Mouse (Mus musculus): ENCODE measurements at regions not wholly inside any gene's neighbourhood (a gene's known extent, or its start where the extent isn't known, plus 50 kb on each side); places are given as distances from the start of the nearest gene placed in this dataset.
A peak's percentile ranks its signal among the peaks of the same experiment; 100 is the strongest.
"Not testable (repeated sequence)": the region's sequence is repeated elsewhere in the genome, so short reads cannot be mapped to it uniquely, and the experiment has no call there.

DNA sequence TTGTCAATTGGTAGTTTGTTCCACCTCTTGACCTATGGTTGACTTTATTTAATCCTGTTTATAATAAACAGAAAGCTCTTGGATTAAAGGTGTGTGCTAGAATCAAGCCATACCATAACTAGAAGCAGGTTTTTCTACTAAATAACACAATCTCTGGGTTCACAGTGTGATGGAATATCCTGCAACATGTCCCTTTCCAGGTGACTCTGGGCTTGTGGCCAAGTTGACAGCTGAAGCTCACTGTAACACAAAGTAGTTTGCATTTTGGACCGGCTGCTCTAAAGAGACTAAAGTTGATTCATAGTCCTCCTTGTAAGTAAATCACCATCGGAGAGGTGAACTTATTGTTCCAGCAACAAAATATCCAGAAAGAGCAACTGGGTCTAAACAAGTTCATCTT lies 149.3 kb upstream of the Kctd3 start:
- DNase-seq = no peak

DNA sequence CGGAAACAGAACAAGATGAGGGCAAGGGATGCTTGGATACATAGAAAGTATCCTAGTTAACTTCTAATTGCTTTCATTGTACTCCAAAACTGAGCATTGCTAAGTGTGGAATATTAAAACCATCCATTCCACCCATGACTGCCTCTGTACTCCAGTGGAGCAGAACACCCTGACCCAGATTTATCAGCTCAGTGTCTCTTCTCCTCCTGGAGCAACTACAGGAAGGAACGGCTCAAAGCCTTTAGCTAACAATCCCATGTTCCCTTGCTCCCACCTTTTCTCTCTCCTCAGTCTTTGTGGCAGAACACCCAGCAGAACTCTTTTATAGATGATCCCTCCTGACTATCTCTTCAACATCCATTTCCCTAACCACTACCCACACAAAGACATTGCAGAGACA lies 146.7 kb upstream of the Kctd3 start:
- no peak for DNase-seq

DNA sequence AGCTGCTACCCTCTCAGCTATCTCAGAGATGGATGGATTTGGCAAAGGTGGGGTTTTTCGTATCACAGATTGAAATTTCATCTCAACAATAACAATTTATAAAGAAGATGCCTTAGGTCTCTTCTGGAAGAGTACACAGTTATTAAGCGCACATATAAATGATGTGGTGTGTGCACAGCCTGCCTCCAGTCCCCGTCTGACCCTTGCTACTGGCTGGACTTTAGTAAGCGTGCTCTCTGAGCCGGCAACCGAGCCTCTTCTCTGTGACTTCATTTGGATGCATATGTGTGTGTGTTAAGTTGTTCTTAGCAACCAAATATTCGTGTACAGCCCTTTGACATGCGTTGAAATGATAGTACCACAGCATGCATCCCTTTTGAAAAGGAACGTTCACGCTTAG lies 145.5 kb upstream of the Kctd3 start:
- no peak for DNase-seq

DNA sequence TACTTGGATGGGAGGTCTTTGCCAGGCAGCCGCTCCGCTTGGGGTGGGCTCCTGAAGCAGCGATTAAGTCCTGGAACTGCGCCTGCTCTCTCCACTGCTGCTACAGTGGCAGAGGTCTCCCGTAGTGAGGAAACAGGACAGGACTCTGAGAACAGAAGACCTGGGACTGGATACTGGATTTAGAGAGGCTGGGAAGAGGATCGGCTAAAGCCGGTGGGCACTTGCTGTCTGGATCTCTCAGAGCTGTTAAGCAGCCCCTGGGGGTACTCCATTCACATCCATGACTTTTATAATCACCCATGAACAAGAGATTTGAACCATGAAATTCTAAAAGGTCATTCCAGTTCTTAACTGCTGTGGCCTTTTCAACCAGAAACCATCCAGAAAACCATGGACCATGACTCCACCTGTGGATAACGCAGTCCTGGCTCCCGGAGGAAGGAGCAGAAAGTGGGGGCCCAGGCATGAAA lies 135.4 kb upstream of the Kctd3 start:
- DNase-seq = no peak

DNA sequence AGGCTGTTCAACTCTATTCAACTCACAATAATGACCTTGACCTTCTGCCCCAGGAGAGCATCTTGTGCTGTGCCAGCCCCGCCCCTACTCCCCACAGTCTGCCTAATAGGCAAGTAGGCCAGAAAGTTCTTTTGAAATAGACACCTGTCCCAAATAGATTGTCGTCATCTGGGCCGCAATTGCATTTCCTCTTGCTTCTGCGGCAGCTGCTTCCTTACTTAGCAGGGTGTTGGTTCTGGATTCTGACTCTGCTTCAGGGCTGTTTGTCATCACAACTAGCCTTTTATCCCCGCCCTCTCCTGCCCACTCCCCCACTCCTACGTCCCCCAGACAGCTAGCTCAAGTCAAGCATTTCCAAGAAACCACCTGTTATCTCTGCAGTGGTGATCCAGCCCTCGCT lies 134.9 kb upstream of the Kctd3 start:
- no peak for DNase-seq

DNA sequence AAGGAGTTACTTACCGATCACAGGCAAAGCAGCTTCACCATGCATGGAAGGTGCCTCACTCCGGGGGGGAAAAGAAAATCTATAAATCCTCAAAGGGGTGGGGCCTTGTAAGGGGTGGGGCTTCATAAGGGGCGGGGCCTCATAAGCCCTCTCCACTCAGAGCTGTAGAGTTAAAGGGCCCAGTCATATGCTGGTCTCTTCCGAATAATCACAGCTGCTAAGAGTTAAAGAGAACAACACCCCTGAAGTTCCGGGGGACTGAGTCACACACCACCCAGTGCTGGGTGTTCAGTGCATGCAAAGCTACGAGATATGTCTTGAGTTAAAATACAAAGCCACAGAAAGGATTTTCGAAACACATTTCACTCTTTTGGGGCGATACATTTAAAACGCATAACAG lies 134.1 kb upstream of the Kctd3 start:
- no peak for DNase-seq

DNA sequence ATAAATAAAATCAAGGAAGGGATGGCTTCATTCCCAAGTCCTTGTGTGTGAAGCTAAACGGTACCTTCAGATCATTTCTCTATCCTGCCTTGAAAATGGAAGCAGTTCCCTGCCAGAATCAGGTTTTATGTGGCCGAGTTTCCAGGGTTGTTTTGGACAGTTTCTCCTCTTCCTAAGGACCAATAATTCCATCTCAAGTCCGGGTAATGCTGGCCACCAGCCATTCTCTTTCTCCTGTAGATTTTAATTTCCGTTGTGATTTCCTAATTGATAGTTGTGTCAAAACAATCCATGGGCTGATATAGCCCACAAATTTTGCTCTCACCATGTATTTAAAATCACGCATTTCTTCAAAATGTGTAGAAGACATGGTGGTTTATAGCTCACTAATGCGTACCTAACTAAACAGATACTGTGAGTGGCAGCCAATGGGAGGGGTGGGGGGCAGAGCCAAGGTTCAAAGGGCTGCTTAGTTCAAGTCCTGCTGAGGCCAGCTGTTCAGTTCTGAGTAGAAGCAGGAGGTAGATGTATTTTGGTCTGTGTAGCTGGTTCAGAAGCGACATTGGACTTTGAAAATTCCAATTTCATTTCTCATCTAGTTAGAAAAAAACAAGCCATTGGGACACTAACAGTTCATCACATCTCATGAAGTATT lies 129.2 kb upstream of the Kctd3 start:
- DNase-seq = peak; percentile 11

DNA sequence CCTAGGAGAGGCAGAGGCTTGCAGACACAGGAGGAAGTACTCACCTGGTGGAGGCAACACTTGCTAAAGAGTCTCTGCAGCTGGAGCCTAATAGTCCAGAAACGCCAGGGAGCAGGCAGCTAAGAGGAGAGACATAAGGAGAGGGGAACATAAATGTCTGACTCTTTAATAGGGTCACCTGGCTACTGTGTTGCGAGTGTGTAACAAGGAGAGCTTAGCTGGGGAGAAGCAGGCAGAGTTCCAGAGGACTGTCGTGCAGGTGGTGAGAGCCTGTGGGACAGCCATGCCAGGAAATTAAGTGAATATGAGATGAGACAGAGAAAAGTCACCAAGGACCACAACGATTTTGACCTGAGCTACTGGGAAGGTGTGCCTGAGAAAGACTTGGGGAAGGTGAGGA lies 128.2 kb upstream of the Kctd3 start:
- DNase-seq = no peak

DNA sequence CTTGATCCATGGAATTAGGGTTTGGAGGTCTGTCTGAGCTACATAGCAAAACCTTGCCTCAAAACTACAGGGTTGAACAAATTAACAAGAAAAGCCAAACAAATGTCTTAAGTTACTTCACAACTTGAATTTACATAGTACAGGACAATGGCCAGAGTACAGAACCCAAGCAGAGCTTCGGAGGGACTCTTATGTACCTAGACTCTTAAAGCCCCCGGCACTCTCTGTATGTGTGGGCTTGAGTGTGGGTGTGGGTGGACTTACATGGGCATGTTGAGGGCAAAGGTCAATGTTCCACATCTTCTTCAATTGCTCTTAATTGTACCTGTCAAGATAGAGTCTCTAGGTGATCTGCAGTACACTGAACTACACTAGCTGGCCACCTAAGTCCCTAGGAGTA lies 121.1 kb upstream of the Kctd3 start:
- DNase-seq = no peak

DNA sequence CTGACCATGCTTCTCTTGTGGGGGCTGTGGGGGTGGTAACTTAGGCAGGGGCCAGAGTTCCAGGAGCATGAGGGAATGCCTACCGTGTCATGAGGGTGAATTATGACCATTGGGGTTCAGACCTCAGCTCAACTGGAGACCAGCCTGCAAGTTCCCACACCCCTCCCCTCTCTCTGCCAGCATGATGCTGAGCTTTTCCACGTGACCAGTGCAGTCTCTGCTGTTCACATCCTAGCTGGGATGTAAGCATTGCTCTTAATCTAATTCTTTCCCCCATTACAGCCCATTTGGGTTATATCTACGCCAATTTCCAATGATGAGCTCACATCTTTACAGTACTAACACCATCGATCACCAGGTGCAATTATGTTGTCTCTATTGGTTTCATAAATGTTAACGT lies 120.6 kb upstream of the Kctd3 start:
- DNase-seq = not testable (repeated sequence)

DNA sequence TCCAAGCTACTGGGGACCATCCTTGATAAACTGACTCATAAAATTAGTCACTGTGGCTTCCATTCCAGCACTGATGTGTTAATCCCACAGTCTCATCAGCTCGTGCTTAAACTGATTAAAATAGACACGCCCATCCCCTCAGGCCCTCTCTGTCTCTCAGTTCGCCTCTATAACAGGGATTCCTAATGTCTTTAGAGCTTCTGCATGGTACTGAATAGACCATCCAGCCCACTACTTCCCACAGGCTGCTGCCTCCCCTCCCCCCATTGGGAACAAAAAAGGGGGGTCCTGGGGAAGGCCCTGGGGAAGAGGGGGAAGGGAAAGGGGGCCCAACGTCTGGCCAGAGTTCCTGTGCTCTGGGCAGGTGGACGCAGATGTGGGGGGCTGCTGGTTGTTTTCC lies 119.7 kb upstream of the Kctd3 start:
- DNase-seq = no peak

DNA sequence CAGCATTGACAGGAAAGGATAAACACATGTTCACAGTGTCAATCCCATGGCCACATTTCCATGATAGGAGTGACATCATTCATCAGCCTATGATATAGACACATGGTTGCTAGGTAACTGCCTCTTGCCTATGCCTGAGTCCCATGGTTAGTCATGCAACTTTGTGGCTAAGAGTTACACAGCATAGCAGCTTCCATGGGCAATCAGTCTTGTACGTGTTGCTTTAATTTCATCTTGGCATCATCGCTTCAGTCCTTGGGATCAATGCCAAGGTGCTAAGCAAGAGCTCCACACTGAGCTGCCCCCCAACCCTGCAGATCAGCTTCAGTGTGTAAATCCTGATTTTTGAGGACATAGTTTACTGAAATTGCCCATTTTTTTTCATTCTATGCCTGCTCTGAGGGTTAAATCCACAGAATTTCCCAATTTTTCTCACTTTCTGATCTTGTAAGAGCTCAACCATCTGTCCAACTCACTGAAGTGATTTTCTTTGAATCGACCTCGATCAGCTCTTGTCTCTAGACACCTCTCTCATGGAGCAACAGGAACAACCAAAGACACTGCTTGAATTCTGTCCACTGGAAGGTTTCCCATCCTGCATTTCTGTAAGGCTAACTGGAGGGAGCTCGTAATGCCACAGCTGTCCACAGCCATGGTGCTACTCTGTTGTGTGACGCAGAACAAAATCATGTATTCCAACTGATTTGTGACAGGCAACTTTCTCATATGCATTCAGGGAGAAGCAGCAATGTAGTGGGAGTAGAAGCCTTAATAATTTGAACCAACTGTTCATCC lies 112.5 kb upstream of the Kctd3 start:
- DNase-seq = no peak

DNA sequence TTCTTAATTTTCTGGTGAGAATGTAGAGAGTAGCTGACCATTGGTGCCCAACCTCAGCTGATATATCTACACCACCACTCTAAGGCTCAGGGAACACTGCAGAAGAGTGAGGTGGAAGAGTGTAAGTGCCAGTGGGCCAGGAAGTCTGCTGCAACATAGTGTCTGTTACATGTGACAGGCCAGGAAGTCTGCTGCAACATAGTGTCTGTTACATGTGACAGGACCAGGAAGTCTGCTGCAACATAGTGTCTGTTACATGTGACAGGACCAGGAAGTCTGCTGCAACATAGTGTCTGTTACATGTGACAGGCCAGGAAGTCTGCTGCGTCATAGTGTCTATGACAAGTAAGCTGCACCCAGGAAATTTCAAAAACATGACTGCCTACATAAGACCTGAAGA lies 111.4 kb upstream of the Kctd3 start:
- DNase-seq = peak; percentile 35

DNA sequence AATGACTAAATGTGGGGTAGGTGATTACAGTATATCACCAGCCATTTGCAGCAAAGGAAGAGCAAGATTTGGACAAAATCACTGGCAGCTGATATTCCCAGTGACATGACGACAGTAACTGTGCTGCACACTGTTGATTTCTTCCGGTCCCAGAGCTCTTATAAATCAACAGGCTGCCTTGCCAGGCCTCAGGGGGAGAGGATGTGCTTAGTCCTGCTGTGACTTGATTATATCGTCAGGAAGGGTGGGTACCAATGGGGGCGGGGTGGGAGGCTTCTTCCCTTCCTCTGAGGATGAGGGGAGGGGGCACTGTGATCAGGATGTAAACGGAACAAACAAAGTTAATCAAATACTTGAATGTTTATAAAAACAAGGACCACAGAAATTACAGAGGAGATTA lies 110.9 kb upstream of the Kctd3 start:
- peak; percentile 68 for DNase-seq

DNA sequence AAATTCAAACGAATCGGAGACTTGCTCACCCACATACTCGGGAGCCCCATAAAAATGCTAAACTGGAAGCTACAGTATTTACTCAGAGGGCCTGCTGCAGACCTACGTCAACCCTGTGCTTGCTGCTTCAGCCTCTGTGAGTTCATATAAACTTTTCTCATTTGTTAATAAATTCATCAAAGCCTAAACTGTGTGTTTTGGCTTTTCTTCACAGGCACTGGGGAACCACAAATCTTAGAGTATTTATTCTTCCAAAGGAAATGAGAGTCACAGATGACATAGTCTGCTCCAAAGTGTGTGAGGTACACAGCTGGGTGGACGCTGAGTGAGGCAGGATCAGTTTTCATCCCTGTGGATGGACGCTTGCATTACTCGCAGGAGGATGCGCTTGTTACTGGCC lies 108.3 kb upstream of the Kctd3 start:
- no peak for DNase-seq

DNA sequence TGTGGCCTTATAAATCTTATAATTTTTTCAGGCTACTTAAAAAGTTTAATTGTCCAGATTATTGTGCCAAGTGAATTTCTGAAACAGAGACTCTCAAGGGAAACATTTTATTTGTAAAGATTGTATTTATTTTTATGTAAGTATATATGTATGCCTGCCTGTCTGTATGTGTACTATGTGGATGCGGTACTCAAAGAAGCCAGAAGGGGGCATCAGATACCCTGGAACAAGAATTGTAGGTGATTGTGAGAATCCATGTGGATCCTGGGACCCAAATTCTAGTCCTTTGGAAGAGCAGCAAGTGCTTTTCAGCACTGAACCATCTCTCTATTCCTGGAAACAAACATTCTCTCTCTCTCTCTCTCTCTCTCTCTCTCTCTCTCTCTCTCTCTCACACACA lies 107.6 kb upstream of the Kctd3 start:
- DNase-seq = no peak

DNA sequence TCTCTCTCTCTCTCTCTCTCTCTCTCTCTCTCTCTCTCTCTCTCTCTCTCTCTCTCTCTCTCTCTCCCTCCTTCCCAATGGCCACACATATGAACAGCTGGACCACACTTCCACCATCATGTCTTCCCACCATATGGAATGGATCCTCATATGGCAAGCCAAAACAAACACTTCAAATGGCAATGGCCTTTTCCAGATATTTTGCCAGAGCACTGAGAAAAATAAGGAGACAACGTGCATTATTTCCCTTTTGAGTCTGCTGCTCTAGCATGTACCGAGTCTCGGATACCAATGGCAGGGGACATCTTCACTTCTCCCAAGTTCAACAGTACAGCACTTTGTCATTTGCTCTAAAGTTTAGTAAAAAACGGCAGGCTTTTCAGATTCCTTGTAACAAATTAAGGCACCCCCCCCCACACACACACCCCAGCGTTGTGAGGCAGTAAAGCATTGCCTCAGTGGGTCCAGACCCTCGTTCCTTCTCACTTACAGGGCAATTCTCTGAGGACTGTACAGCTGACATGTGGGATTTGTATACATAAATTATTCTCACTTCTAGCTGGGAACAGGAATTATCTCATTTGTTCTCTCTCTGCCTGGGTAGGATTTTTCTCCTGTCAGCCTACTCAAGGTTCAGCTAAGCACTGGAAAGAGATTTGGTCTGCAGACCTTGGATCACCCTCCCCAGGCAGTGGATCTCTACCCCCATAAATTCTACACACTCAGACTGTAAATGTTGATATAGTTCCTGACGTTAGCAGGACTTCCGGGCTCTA lies 100.8 kb upstream of the Kctd3 start:
- no peak for DNase-seq

DNA sequence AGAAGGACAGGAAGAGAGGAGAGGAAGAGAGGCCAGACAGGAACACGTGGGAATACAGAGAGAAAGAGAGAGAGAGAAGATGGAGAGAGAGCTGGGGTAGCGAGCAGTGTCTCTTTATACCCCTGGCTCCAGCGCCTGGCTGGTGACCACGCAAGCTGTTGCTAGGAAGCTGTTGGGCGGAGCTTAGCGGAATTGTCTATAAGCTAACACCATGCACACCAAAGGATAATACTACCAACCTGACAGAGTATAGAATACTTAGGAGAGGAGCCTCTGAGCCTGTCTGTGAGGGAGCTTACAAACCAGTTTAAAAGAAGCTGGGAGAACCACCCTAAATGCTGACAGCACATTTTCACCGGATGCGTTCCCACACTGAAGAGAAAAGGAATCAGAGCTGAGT lies 100.2 kb upstream of the Kctd3 start:
- no peak for DNase-seq

DNA sequence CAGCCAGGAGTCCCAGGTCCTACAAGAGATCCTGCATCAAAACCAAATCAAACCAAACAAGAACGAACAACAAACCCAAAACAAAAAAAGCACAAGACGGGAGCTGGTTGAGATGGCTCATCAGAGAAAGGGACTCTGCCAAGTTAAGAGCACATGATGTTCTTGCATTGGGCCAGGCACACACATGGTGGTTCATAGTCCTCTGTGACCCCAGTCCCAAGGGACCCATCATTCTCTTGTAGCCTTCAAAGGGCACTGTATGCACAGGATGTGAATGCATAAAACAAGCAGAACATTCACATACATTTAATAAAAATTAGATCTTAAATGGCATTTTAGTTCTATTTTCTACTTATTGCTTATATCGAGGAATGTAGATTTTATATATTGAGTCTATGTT lies 99.5 kb upstream of the Kctd3 start:
- peak; percentile 47 for DNase-seq

DNA sequence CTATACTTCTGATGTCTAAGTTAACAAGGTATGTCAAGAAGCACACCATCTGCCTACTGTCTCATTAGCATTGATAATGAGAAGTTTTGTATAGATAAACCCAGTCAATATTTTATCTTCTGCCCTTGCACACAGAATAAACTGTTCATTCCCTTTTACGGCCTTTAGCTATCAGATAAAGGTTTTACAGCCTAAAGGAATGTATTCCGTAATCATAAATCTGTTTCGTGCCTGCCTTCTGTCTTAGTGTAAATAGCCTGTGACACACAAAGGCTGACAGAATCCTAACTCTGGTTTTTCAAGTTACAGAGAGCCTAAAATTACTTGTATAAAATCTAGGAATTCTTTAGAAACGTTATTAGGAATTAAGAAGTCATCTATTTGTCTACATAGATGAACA lies 97.6 kb upstream of the Kctd3 start:
- DNase-seq = no peak

DNA sequence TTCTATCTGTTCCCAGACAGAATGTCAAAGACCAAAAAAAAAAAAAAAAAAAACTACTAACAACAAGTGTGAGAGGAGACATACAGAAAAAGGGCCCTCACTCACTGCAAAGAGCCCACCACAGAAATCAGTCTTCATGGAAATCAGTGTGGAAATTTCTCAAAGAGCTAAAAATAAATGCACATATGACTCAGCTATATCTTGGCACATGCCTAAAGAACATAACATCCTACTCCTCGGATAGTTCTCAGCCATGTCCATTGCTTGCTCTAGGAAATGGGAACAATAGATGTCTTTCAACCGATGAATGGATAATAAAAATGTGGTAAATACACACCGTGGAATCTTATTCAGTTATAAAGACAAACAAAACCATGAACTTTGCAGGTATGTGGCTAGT lies 95.1 kb upstream of the Kctd3 start:
- DNase-seq = no peak

DNA sequence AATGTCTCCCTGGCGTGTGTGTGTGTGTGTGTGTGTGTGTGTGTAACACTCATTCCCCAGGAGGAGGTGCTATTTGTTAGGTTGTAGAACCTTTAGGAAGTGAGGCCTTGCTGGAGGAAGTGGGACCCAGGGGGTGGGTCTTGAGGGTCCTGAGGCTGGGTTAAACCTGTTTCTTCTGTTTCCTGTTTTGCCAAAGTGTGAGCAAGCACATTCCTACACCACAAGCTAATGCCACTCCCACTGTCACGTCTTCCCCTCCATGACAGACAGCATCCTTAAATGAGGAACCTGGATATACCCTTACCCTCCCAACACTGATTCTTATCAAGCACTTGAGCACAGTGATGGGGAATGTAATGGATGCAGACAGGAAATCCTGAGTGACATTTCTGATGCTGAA lies 91.5 kb upstream of the Kctd3 start:
- no peak for DNase-seq

DNA sequence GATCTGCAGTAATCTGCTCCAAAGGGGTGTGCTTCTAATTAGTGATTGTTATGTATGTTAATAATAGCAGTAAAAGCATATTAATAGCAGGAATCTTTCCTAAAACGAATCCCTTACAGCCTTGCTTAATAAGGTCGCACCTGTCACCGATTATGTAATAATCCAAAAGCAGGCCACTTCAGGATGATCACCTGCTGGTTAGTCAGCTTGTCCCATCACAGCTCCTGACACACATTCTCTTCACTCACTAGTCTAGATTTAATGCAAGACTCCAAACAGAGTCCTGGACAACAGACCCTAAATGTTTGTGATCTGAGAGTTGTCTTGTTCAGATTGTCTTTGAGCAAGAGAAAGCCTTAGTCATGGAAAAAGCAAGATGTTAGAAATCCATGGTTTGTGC lies 85.2 kb upstream of the Kctd3 start:
- no peak for DNase-seq

DNA sequence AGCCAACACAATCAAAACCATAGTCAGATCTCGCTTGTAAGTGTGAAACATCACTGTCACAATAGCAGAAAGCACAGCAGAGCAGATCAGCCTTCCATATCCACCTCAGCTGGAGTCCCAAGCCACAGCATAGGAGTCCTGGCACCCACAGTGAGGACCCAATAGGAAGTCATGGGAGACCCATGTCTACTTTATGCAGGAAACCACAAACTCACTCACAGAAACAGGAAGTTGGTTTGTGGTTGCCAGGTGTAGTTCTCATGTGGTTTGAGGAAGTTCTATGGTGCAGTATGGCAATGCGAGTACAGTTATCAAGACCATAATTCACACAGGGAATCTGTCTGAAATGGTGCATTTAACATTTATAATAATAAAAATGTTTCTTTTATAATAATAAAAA lies 77.6 kb upstream of the Kctd3 start:
- DNase-seq = peak; percentile 20
